Mouse (Mus musculus) cerebellum, adult 2 months (tissue): Measurements from ENCODE around the gene Tcf15.

Experiments used
- CTCF ChIP-seq: fragments of 200-500 bp; IDR thresholded peaks from 2 replicates; pipeline ENCODE4 v1.5.1; 2011; ENCODE audit warnings: low read depth, mild to moderate bottlenecking, control low read depth, low read length, moderate library complexity, borderline replicate concordance; ENCODE audit not compliant: insufficient read depth
- POLR2A ChIP-seq: fragments of 200-500 bp; IDR thresholded peaks from 2 replicates; pipeline ENCODE4 v1.6.1; 2011; ENCODE audit warnings: low read length, control low read depth, borderline replicate concordance; ENCODE audit not compliant: insufficient read depth

DNA sequence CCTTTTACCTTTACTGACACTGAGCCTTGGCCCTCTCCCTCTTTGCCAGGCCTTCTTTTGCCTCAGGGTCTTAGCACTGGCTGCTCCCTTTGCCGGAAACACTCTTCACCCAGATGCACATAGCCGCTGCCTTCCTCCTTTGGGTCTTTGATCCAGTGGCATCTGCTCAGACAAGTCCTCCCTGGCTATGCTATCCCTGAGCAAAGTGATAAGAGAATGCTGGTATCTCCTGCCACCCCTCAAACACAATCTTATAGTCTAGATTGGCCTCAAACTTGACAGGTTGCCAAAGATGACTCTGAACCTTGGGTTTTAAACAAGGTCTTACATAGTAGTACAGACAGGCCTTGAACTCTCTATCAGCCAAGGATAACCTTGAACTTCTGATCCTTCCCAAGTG lies 51.2 kb downstream of the Tcf15 start:
- TF ChIP-seq CTCF: no peak
- TF ChIP-seq POLR2A: no peak
